ENCODE assay signal across 8 mouse cellular contexts in genomic region chr7:141460391-141461113, GRCm38 (mm10). TPM values are rescaled to one million over a fixed set of nuclear protein-coding genes. Genes with fewer than 3 reads are reported as not detected.
DNase-seq lines count a peak whose midpoint lies in the region; ATAC-seq and TF ChIP-seq lines count a peak whose summit lies in the region.

Gene Cracr2b, plus strand, starts transcription at chr7:141461094.

- intact Hi-C loops in heart, postnatal 14 days (cut with DNase I) = no loop called here

- TF ChIP-seq EP300 in liver, postnatal 0 days (IDR thresholded peaks at IDR 0.05; ENCODE audit: low read depth) = no peak

- no peak for DNase-seq in layer of hippocampus, adult 2 months (ENCODE audit: low spot score in 2 of 2)
- DNase-seq in layer of hippocampus, postnatal 14 days (ENCODE audit: low spot score in 2 of 2) = no peak
- DNase-seq in embryonic facial prominence, embryonic 14.5 days (ENCODE audit: low spot score) = no peak
- peak in 1 of 2 experiments; percentile 40 for DNase-seq in heart, postnatal 14 days
- no peak for DNase-seq in liver, postnatal 0 days
- DNase-seq in retina, embryonic 14.5 days (ENCODE audit: low spot score) = no peak
- no peak for DNase-seq in thymus, adult 18-20 months

- H3K4me3 ChIP-seq in layer of hippocampus, adult 2 months = peak within 1 kb of the TSS; percentile 48
- H3K4me3 ChIP-seq in embryonic facial prominence, embryonic 14.5 days (ENCODE audit: low read depth, low read length) = peak within 1 kb of the TSS; percentile 38
- H3K4me3 ChIP-seq in liver, postnatal 0 days (ENCODE audit: low read depth, low read length) = peak within 1 kb of the TSS; percentile 54
- peak within 1 kb of the TSS; percentile 37 for H3K4me3 ChIP-seq in stomach, embryonic 14.5 days (ENCODE audit: low read depth, low read length)

- H3K9ac ChIP-seq in embryonic facial prominence, embryonic 14.5 days (ENCODE audit: low read depth, low read length) = peak within 1 kb of the TSS; percentile 54
- H3K9ac ChIP-seq in liver, postnatal 0 days (replicated peaks) = peak within 1 kb of the TSS; percentile 64
- H3K9ac ChIP-seq in stomach, embryonic 14.5 days (replicated peaks; ENCODE audit: low read depth, low read length) = no peak within 1 kb of the TSS; the same call in 1 of the 2 replicates

- H3K27me3 ChIP-seq in embryonic facial prominence, embryonic 14.5 days (replicated peaks; ENCODE audit: control insufficient read depth, insufficient read depth, low read length) = peaks cover 63% of the 10 kb centered on the region
- peaks cover 48% of the 10 kb centered on the region for H3K27me3 ChIP-seq in liver, postnatal 0 days (ENCODE audit: insufficient read depth, low read length)
- peaks cover 19% of the 10 kb centered on the region; the same call in 1 of the 2 replicates for H3K27me3 ChIP-seq in stomach, embryonic 14.5 days (ENCODE audit: control insufficient read depth, insufficient read depth, low read length)

- 73% methylated on average over 15 of the region's 15 CpGs for WGBS in embryonic facial prominence, embryonic 14.5 days
- 63% methylated on average over 15 of the region's 15 CpGs for WGBS in liver, postnatal 0 days (ENCODE audit: insufficient replicate concordance)
- 47% methylated on average over 15 of the region's 15 CpGs for WGBS in stomach, embryonic 14.5 days

- H3K9me3 ChIP-seq in embryonic facial prominence, embryonic 14.5 days (ENCODE audit: control insufficient read depth, low read length) = no peaks in the 10 kb centered on the region
- no peaks in the 10 kb centered on the region for H3K9me3 ChIP-seq in liver, postnatal 0 days (ENCODE audit: low read length)
- H3K9me3 ChIP-seq in stomach, embryonic 14.5 days (ENCODE audit: control insufficient read depth, low read depth, low read length) = no peaks in the 10 kb centered on the region

- no peak for ATAC-seq in embryonic facial prominence, embryonic 14.5 days (ENCODE audit: low read depth)
- no peak for ATAC-seq in liver, postnatal 0 days
- ATAC-seq in stomach, embryonic 14.5 days (ENCODE audit: insufficient number of reproducible peaks, insufficient read depth, low FRiP score, low read depth) = no peak

- peak within 1 kb of the TSS; percentile 78 for H3K27ac ChIP-seq in layer of hippocampus, adult 2 months
- no peak within 1 kb of the TSS for H3K27ac ChIP-seq in embryonic facial prominence, embryonic 14.5 days (replicated peaks; ENCODE audit: low read depth, low read length)
- H3K27ac ChIP-seq in liver, postnatal 0 days (ENCODE audit: low read depth) = peak within 1 kb of the TSS; percentile 45; the same call in 1 of the 2 replicates
- 0 out of 2 replicates have a peak within 1 kb of the TSS, but pooled peaks have one; percentile 6 for H3K27ac ChIP-seq in stomach, embryonic 14.5 days (ENCODE audit: low read length)

- no peaks in the 10 kb centered on the region for H3K36me3 ChIP-seq in embryonic facial prominence, embryonic 14.5 days (ENCODE audit: control insufficient read depth, insufficient read depth, low read length)
- peaks cover 29% of the 10 kb centered on the region for H3K36me3 ChIP-seq in liver, postnatal 0 days (replicated peaks; ENCODE audit: insufficient read depth, low read length)
- H3K36me3 ChIP-seq in stomach, embryonic 14.5 days (ENCODE audit: control insufficient read depth, insufficient read depth, low read length) = peaks cover 6% of the 10 kb centered on the region; the same call in 1 of the 2 replicates

- TF ChIP-seq CTCF in layer of hippocampus, adult 2 months (conservative IDR thresholded peaks at IDR 0.05) = no peak
- TF ChIP-seq CTCF in liver, postnatal 0 days (IDR thresholded peaks at IDR 0.05; ENCODE audit: low read depth) = no peak

- peak within 1 kb of the TSS; percentile 70 for H3K4me2 ChIP-seq in embryonic facial prominence, embryonic 14.5 days (ENCODE audit: low read depth, low read length)
- H3K4me2 ChIP-seq in liver, postnatal 0 days (ENCODE audit: low read depth, low read length) = peak within 1 kb of the TSS; percentile 75
- H3K4me2 ChIP-seq in stomach, embryonic 14.5 days (replicated peaks; ENCODE audit: low read depth, low read length) = peak within 1 kb of the TSS; percentile 70

- peaks cover 21% of the 10 kb centered on the region for H3K4me1 ChIP-seq in embryonic facial prominence, embryonic 14.5 days (ENCODE audit: control insufficient read depth, insufficient read depth, low read length)
- H3K4me1 ChIP-seq in liver, postnatal 0 days (ENCODE audit: insufficient read depth) = peaks cover 36% of the 10 kb centered on the region
- H3K4me1 ChIP-seq in stomach, embryonic 14.5 days (ENCODE audit: control insufficient read depth, insufficient read depth, low read length) = peaks cover 35% of the 10 kb centered on the region

RNA-seq across cellular contexts. Expression of gene Cracr2b, which starts in this region (rescaled TPM):
- total RNA-seq in layer of hippocampus, adult 2 months (2021) = 1 to 10 TPM; 4.1 to 6.7 TPM
- 1 to 10 TPM; 5.5 to 6.6 TPM for total RNA-seq in layer of hippocampus, postnatal 14 days (2021)
- polyA plus RNA-seq in embryonic facial prominence, embryonic 14.5 days (2014; fragmentation: Nextera tagmentation; extraction: Ambion mirVana) = 6.6 and 10.3 TPM in 2 replicates
- 10 to 100 TPM; 25.2 to 27.9 TPM for total RNA-seq in heart, postnatal 14 days (2021)
- 6.3 and 7.3 TPM in 2 replicates for polyA plus RNA-seq in liver, postnatal 0 days (2015; fragmentation: Nextera tagmentation; extraction: Ambion mirVana)
- polyA plus RNA-seq in stomach, embryonic 14.5 days (2014; fragmentation: Nextera tagmentation; extraction: Ambion mirVana) = 15.5 and 20.2 TPM in 2 replicates
